Mouse (Mus musculus) kidney, embryonic 14.5 days (tissue): ENCODE results near the gene Xrra1. TPM values are rescaled to one million over a fixed set of nuclear protein-coding genes. Genes with fewer than 3 reads are reported as not detected.

Source experiments
- ATAC-seq: fragments of 200-750 bp; cut with Nextera tagmentation; 2 replicates; pipeline ENCODE4 v1.8.0; 2017; ENCODE audit warnings: moderate number of reproducible peaks, mild to moderate bottlenecking, moderate TSS enrichment, moderate library complexity; ENCODE audit not compliant: low FRiP score, low TSS enrichment
- H3K27ac ChIP-seq: fragments of 300-500 bp; sonication (generic); 2 replicates; pipeline ENCODE4 v1.5.1; 2014; ENCODE audit warnings: low read depth, mild to moderate bottlenecking, low read length, moderate library complexity, mixed read lengths
- H3K27me3 ChIP-seq: fragments of 300-500 bp; sonication (generic); 2 replicates; pipeline ENCODE4 v1.6.1; 2014; ENCODE audit warnings: mild to moderate bottlenecking, low read length; ENCODE audit not compliant: control insufficient read depth, insufficient read depth
- H3K36me3 ChIP-seq: fragments of 300-500 bp; sonication (generic); 2 replicates; pipeline ENCODE4 v1.6.1; 2014; ENCODE audit warnings: low read length, mixed read lengths; ENCODE audit not compliant: control insufficient read depth, insufficient read depth
- H3K4me1 ChIP-seq: fragments of 300-500 bp; sonication (generic); 2 replicates; pipeline ENCODE4 v1.6.1; 2014; ENCODE audit warnings: low read length, mixed read lengths; ENCODE audit not compliant: control insufficient read depth, insufficient read depth
- H3K4me2 ChIP-seq: fragments of 300-500 bp; sonication (generic); replicated peaks from 2 replicates; pipeline ENCODE4 v1.6.1; 2014; ENCODE audit warnings: low read depth, mild to moderate bottlenecking, low read length
- H3K4me3 ChIP-seq: fragments of 300-500 bp; sonication (generic); 2 replicates; pipeline ENCODE4 v1.5.1; 2014; ENCODE audit warnings: mild to moderate bottlenecking, low read length
- H3K9ac ChIP-seq: fragments of 300-500 bp; sonication (generic); 2 replicates; pipeline ENCODE4 v1.6.1; 2014; ENCODE audit warnings: low read depth, mild to moderate bottlenecking, low read length, moderate library complexity
- H3K9me3 ChIP-seq: fragments of 300-500 bp; sonication (generic); 2 replicates; pipeline ENCODE4 v1.6.1; 2016; ENCODE audit warnings: low read length; ENCODE audit not compliant: control insufficient read depth
- WGBS: fragments of 180-500 bp; shearing (Covaris S2); extraction: QIAGEN DNeasy Blood & Tissue Kit; methylation state at CpG from one replicate; pipeline ENCODE4 v1.1.7; 2014; 5-methylcytosine and 5-hydroxymethylcytosine counted together
- polyA plus RNA-seq: library from polyadenylated mRNA; unstranded; fragments of >200 nt; fragmentation: Nextera tagmentation; extraction: Ambion mirVana; gene quantifications from 2 replicates; pipeline ENCODE4 v1.2.1, GENCODE M21; 2014

Xrra1 gene
- polyA plus RNA-seq, 1 experiment from 2014 or later: 0.47 TPM

GRCm38 (mm10) chr7:99887230-99887735 lies 28.4 kb downstream of the Xrra1 start:
- Histone ChIP-seq H3K9me3 (no peaks in the 10 kb centered on the region), H3K4me3 (no peak overlapping the region), H3K4me1 (no peaks in the 10 kb centered on the region), H3K36me3 (no peaks in the 10 kb centered on the region), H3K4me2 (no peak overlapping the region), H3K9ac (no peak overlapping the region), H3K27ac (no peak overlapping the region), H3K27me3 (no peaks in the 10 kb centered on the region)
- ATAC-seq: no peak
- WGBS: 100% methylated on average over 2 of the region's 2 CpGs

GRCm38 (mm10) chr7:99887743-99888142 lies 28.8 kb downstream of the Xrra1 start:
- Histone ChIP-seq H3K4me1 (no peaks in the 10 kb centered on the region), H3K27me3 (no peaks in the 10 kb centered on the region), H3K4me3 (no peak overlapping the region), H3K9me3 (no peaks in the 10 kb centered on the region), H3K9ac (no peak overlapping the region), H3K36me3 (no peaks in the 10 kb centered on the region), H3K4me2 (no peak overlapping the region), H3K27ac (no peak overlapping the region)
- no peak for ATAC-seq

GRCm38 (mm10) chr7:99889175-99889880 lies 30.4 kb downstream of the Xrra1 start:
- WGBS: 49% methylated on average over 10 of the region's 10 CpGs
- H3K4me2 ChIP-seq: no peak overlapping the region
- no peaks in the 10 kb centered on the region for H3K4me1 ChIP-seq
- H3K27ac ChIP-seq: no peak overlapping the region
- H3K27me3 ChIP-seq: no peaks in the 10 kb centered on the region
- H3K9me3 ChIP-seq: no peaks in the 10 kb centered on the region
- no peaks in the 10 kb centered on the region for H3K36me3 ChIP-seq
- no peak for ATAC-seq
- H3K4me3 ChIP-seq: no peak overlapping the region
- H3K9ac ChIP-seq: no peak overlapping the region

- H3K27ac ChIP-seq: no peak overlapping the region
- no peaks in the 10 kb centered on the region for H3K27me3 ChIP-seq
- 61% methylated on average over 3 of the region's 3 CpGs for WGBS
- H3K9ac ChIP-seq: no peak overlapping the region
- no peak overlapping the region for H3K4me3 ChIP-seq
- no peaks in the 10 kb centered on the region for H3K9me3 ChIP-seq
- no peaks in the 10 kb centered on the region for H3K36me3 ChIP-seq
- H3K4me2 ChIP-seq: no peak overlapping the region
- no peak for ATAC-seq
- no peaks in the 10 kb centered on the region for H3K4me1 ChIP-seq
Observed at GRCm38 (mm10) chr7:99890168-99890755, 31.3 kb downstream of the Xrra1 start.

- H3K36me3 ChIP-seq: no peaks in the 10 kb centered on the region
- no peaks in the 10 kb centered on the region for H3K9me3 ChIP-seq
- H3K4me2 ChIP-seq: no peak overlapping the region
- H3K27ac ChIP-seq: no peak overlapping the region
- WGBS: 67% methylated on average over 3 of the region's 3 CpGs
- H3K4me3 ChIP-seq: no peak overlapping the region
- no peaks in the 10 kb centered on the region for H3K27me3 ChIP-seq
- no peaks in the 10 kb centered on the region for H3K4me1 ChIP-seq
- no peak for ATAC-seq
- H3K9ac ChIP-seq: no peak overlapping the region
Observed at GRCm38 (mm10) chr7:99891471-99891870, 32.6 kb downstream of the Xrra1 start.

- Histone ChIP-seq H3K4me3 (no peak overlapping the region), H3K4me2 (no peak overlapping the region), H3K27me3 (no peaks in the 10 kb centered on the region), H3K9me3 (no peaks in the 10 kb centered on the region), H3K4me1 (no peaks in the 10 kb centered on the region), H3K27ac (no peak overlapping the region), H3K36me3 (no peaks in the 10 kb centered on the region), H3K9ac (no peak overlapping the region)
- no peak for ATAC-seq
- 86% methylated on average over 2 of the region's 2 CpGs for WGBS
Observed at GRCm38 (mm10) chr7:99892351-99892750, 33.4 kb downstream of the Xrra1 start.

- no peak overlapping the region for H3K27ac ChIP-seq
- H3K36me3 ChIP-seq: no peaks in the 10 kb centered on the region
- no peak overlapping the region for H3K4me3 ChIP-seq
- H3K9me3 ChIP-seq: no peaks in the 10 kb centered on the region
- WGBS: 80% methylated on average over 3 of the region's 3 CpGs
- H3K4me2 ChIP-seq: no peak overlapping the region
- no peak overlapping the region for H3K9ac ChIP-seq
- H3K4me1 ChIP-seq: no peaks in the 10 kb centered on the region
- H3K27me3 ChIP-seq: no peaks in the 10 kb centered on the region
- no peak for ATAC-seq
Observed at GRCm38 (mm10) chr7:99893967-99894366, 35.1 kb downstream of the Xrra1 start.

GRCm38 (mm10) chr7:99894478-99894877 lies 35.6 kb downstream of the Xrra1 start:
- Histone ChIP-seq H3K27me3 (no peaks in the 10 kb centered on the region), H3K9ac (no peak overlapping the region), H3K4me3 (no peak overlapping the region), H3K9me3 (no peaks in the 10 kb centered on the region), H3K27ac (no peak overlapping the region), H3K36me3 (no peaks in the 10 kb centered on the region), H3K4me1 (no peaks in the 10 kb centered on the region), H3K4me2 (no peak overlapping the region)
- WGBS: 85% methylated on average over 6 of the region's 6 CpGs
- no peak for ATAC-seq

GRCm38 (mm10) chr7:99896905-99897304 lies 38.0 kb downstream of the Xrra1 start:
- WGBS: 78% methylated on average over 4 of the region's 4 CpGs
- Histone ChIP-seq H3K27ac (no peak overlapping the region), H3K9me3 (no peaks in the 10 kb centered on the region), H3K4me1 (no peaks in the 10 kb centered on the region), H3K9ac (no peak overlapping the region), H3K4me3 (no peak overlapping the region), H3K4me2 (no peak overlapping the region), H3K36me3 (no peaks in the 10 kb centered on the region), H3K27me3 (no peaks in the 10 kb centered on the region)
- no peak for ATAC-seq
